Mouse (Mus musculus): Measurements from ENCODE around the gene Gm20388.

DNA sequence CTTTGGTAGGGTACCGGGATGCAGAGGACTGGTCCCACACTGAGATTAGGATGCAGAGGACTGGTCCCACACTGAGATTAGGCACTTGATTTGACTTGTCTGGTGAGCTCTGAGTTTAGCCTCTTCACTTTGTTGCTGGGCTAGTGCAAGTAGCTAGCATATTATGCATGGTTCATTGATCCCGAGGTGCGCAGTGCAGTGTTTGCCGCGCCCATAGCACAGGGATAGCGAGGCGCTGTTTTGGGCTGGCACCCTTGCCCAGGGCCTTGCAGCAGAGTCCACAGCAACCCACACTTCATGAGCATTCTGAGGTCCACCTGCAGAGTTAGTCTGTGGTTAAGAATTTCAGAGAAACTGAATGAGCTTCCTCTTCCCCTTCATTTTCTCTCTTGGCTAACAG, 2042.2 kb downstream of the Gm20388 start:
- TF ChIP-seq CTCF (IDR thresholded peaks at IDR 0.05; ENCODE audit: low read depth) (no peak), EP300 (IDR thresholded peaks at IDR 0.05; ENCODE audit: low read depth) (no peak)

Measured in liver, embryonic 14.5 days (tissue).